Mouse (Mus musculus) G1E (cell line): ENCODE data around the gene Cd151.

Experiments used
- CTCF ChIP-seq: IDR thresholded peaks from 2 replicates; pipeline ENCODE4 v1.5.1; 2012; ENCODE audit warnings: low read depth, low read length, inconsistent platforms, mixed read lengths
- GATA1 ChIP-seq: IDR thresholded peaks from 2 replicates; pipeline ENCODE4 v1.6.1; 2012; ENCODE audit warnings: borderline replicate concordance, low read length, inconsistent platforms, mixed read lengths
- POLR2AphosphoS5 ChIP-seq: IDR thresholded peaks from 2 replicates; pipeline ENCODE4 v1.6.1; 2012; ENCODE audit warnings: low read depth, low read length, inconsistent platforms; ENCODE audit not compliant: insufficient replicate concordance
- TAL1 ChIP-seq: conservative IDR thresholded peaks from 2 replicates; pipeline ENCODE4 v1.6.1; 2012; ENCODE audit warnings: low read depth, low read length, inconsistent platforms, mixed read lengths

- TF ChIP-seq CTCF (no peak), POLR2AphosphoS5 (no peak), GATA1 (no peak), TAL1 (no peak)
Observed at GRCm38 (mm10) chr7:141457236-141457635, 10.0 kb upstream of the Cd151 start.
